Mouse (Mus musculus) limb, embryonic 13.5 days (tissue): ENCODE data around the gene Hmg20b. TPM values are rescaled to one million over a fixed set of nuclear protein-coding genes. Genes with fewer than 3 reads are reported as not detected.

Experiments used
- microRNA-seq: library from miRNA; unstranded; fragments of <30 nt; microRNA quantifications from one replicate; pipeline ENCODE4, GENCODE M21; 2016
- polyA plus RNA-seq: library from polyadenylated mRNA; unstranded; fragments of >200 nt; fragmentation: Nextera tagmentation; extraction: Ambion mirVana; gene quantifications from 2 replicates; pipeline ENCODE4 v1.2.1, GENCODE M21; 2015

The Hmg20b gene
- polyA plus RNA-seq, 1 experiment from 2014 or later, result 109 TPM

Small RNA genes lying within 50 kb of the gene (microRNA-seq; reads per million reads assigned to microRNA genes)
- gene Mir6913, result not detected

Other genes with a start within 250 kb of the Hmg20b start
- gene Map2k2, start 244.6 kb downstream of the Hmg20b start, polyA plus RNA-seq, result 192 and 197 TPM in 2 replicates
- gene Zbtb7a, start 215.3 kb downstream of the Hmg20b start, polyA plus RNA-seq, result 22.5 and 22.6 TPM in 2 replicates
- gene Pias4, start 182.6 kb downstream of the Hmg20b start, polyA plus RNA-seq, result 62.2 and 62.3 TPM in 2 replicates
- gene Eef2, start 173.8 kb downstream of the Hmg20b start, polyA plus RNA-seq, result 577 and 592 TPM in 2 replicates
- gene Dapk3, start 167.5 kb downstream of the Hmg20b start, polyA plus RNA-seq, result 53.4 and 53.7 TPM in 2 replicates
- not detected in 2 replicates for gene 4930442H23Rik, start 166.6 kb downstream of the Hmg20b start, polyA plus RNA-seq
- 0.18 and 0.26 TPM in 2 replicates for gene Nmrk2, start 148.4 kb downstream of the Hmg20b start, polyA plus RNA-seq
- 0.20 and 0.43 TPM in 2 replicates for gene Atcay, start 119.6 kb downstream of the Hmg20b start, polyA plus RNA-seq
- gene Zfr2, start 117.3 kb downstream of the Hmg20b start, polyA plus RNA-seq, result 11.5 and 11.6 TPM in 2 replicates
- 4.7 and 5.4 TPM in 2 replicates for gene Matk, start 97.5 kb downstream of the Hmg20b start, polyA plus RNA-seq
- gene Mrpl54, start 83.5 kb downstream of the Hmg20b start, polyA plus RNA-seq, result 206 and 213 TPM in 2 replicates
- gene Apba3, start 83.5 kb downstream of the Hmg20b start, polyA plus RNA-seq, result 63.3 and 63.5 TPM in 2 replicates
- gene Tjp3, start 58.9 kb downstream of the Hmg20b start, polyA plus RNA-seq, result 2.6 and 2.9 TPM in 2 replicates
- 51.5 and 58.5 TPM in 2 replicates for gene Pip5k1c, start 57.5 kb downstream of the Hmg20b start, polyA plus RNA-seq
- 41.8 and 42.3 TPM in 2 replicates for gene Cactin, start 29.4 kb downstream of the Hmg20b start, polyA plus RNA-seq
- gene Tbxa2r, start 21.7 kb downstream of the Hmg20b start, polyA plus RNA-seq, result 5.2 and 7.8 TPM in 2 replicates
- 0.06 TPM in 1 of 2 replicates, not detected in the other for gene Gipc3, start 7.2 kb downstream of the Hmg20b start, polyA plus RNA-seq
- gene Mfsd12, start 7.0 kb upstream of the Hmg20b start, polyA plus RNA-seq, result 12.2 and 13.6 TPM in 2 replicates
- gene 4930404N11Rik, start 15.3 kb upstream of the Hmg20b start, polyA plus RNA-seq, result 0.97 and 1.0 TPM in 2 replicates
- gene Fzr1, start 28.0 kb upstream of the Hmg20b start, polyA plus RNA-seq, result 111 and 112 TPM in 2 replicates
- gene Dohh, start 33.9 kb upstream of the Hmg20b start, polyA plus RNA-seq, result 72.7 and 79.4 TPM in 2 replicates
- gene Gm48551, start 34.0 kb upstream of the Hmg20b start, polyA plus RNA-seq, result 3.3 and 4.0 TPM in 2 replicates
- gene Gm48552, start 38.5 kb upstream of the Hmg20b start, polyA plus RNA-seq, result 1.7 and 1.9 TPM in 2 replicates
- 4.2 and 4.7 TPM in 2 replicates for gene Smim24, start 42.6 kb upstream of the Hmg20b start, polyA plus RNA-seq
- 77.2 and 82.8 TPM in 2 replicates for gene Nfic, start 105.2 kb upstream of the Hmg20b start, polyA plus RNA-seq
- 1.6 TPM in 2 replicates for gene Celf5, start 132.2 kb upstream of the Hmg20b start, polyA plus RNA-seq
- gene Ncln, start 145.9 kb upstream of the Hmg20b start, polyA plus RNA-seq, result 98.0 and 102 TPM in 2 replicates
- gene S1pr4, start 149.7 kb upstream of the Hmg20b start, polyA plus RNA-seq, result 0.28 and 0.53 TPM in 2 replicates
- 1.6 and 1.9 TPM in 2 replicates for gene Gna15, start 173.7 kb upstream of the Hmg20b start, polyA plus RNA-seq
- gene Gna11, start 194.7 kb upstream of the Hmg20b start, polyA plus RNA-seq, result 89.8 and 89.9 TPM in 2 replicates
- 477 and 492 TPM in 2 replicates for gene Aes, start 209.0 kb upstream of the Hmg20b start, polyA plus RNA-seq
- 68.8 and 69.8 TPM in 2 replicates for gene Tle2, start 224.1 kb upstream of the Hmg20b start, polyA plus RNA-seq